Mouse (Mus musculus) embryonic facial prominence, embryonic 14.5 days (tissue): Measurements from ENCODE around the gene Ddx42. TPM values are rescaled to one million over a fixed set of nuclear protein-coding genes. Genes with fewer than 3 reads are reported as not detected.
A peak's percentile ranks its signal among the peaks of the same experiment; 100 is the strongest.
"Not testable (repeated sequence)": the region's sequence is repeated elsewhere in the genome, so short reads cannot be mapped to it uniquely, and the experiment has no call there.

Experiments used
- ATAC-seq: fragments of 200-750 bp; cut with Nextera tagmentation; 2 replicates; pipeline ENCODE4 v1.8.0; 2017; ENCODE audit warnings: low read depth, moderate number of reproducible peaks, moderate TSS enrichment
- DNase-seq: peaks from one replicate; pipeline ENCODE4 v3.0.0-alpha.2; 2015; ENCODE audit warnings: low spot score
- H3K27ac ChIP-seq: fragments of 300-500 bp; sonication (generic); replicated peaks from 2 replicates; pipeline ENCODE4 v1.5.1; 2014; ENCODE audit warnings: low read depth, mild to moderate bottlenecking, low read length, moderate library complexity
- H3K27me3 ChIP-seq: fragments of 300-500 bp; sonication (generic); replicated peaks from 2 replicates; pipeline ENCODE4 v1.6.1; 2014; ENCODE audit warnings: low read length; ENCODE audit not compliant: control insufficient read depth, insufficient read depth
- H3K36me3 ChIP-seq: fragments of 300-500 bp; sonication (generic); 2 replicates; pipeline ENCODE4 v1.6.1; 2014; ENCODE audit warnings: low read length, mixed read lengths; ENCODE audit not compliant: control insufficient read depth, insufficient read depth
- H3K4me1 ChIP-seq: fragments of 300-500 bp; sonication (generic); 2 replicates; pipeline ENCODE4 v1.6.1; 2014; ENCODE audit warnings: antibody characterized with exemption, low read length; ENCODE audit not compliant: control insufficient read depth, insufficient read depth
- H3K4me2 ChIP-seq: fragments of 300-500 bp; sonication (generic); 2 replicates; pipeline ENCODE4 v1.6.1; 2014; ENCODE audit warnings: low read depth, mild to moderate bottlenecking, low read length, moderate library complexity, mixed read lengths
- H3K4me3 ChIP-seq: fragments of 300-500 bp; sonication (generic); 2 replicates; pipeline ENCODE4 v1.5.1; 2014; ENCODE audit warnings: low read depth, mild to moderate bottlenecking, low read length
- H3K9ac ChIP-seq: fragments of 300-500 bp; sonication (generic); 2 replicates; pipeline ENCODE4 v1.6.1; 2014; ENCODE audit warnings: low read depth, mild to moderate bottlenecking, low read length, moderate library complexity, mixed read lengths
- H3K9me3 ChIP-seq: fragments of 300-500 bp; sonication (generic); 2 replicates; pipeline ENCODE4 v1.6.1; 2016; ENCODE audit warnings: low read length; ENCODE audit not compliant: control insufficient read depth
- WGBS: fragments of 180-500 bp; shearing (Covaris S2); extraction: QIAGEN DNeasy Blood & Tissue Kit; methylation state at CpG from one replicate; pipeline ENCODE4 v1.1.7; 2014; 5-methylcytosine and 5-hydroxymethylcytosine counted together
- polyA plus RNA-seq: library from polyadenylated mRNA; unstranded; fragments of >200 nt; fragmentation: Nextera tagmentation; extraction: Ambion mirVana; gene quantifications from 2 replicates; pipeline ENCODE4 v1.2.1, GENCODE M21; 2014

The Ddx42 gene
- polyA plus RNA-seq, 1 experiment from 2014 or later = 62.7 TPM

GRCm38 (mm10) chr11:106215450-106215859 is 1.3 kb upstream of the Ddx42 start:
- Histone ChIP-seq H3K9me3 (no peaks in the 10 kb centered on the region), H3K9ac (peak overlapping the region; percentile 90), H3K36me3 (peaks cover 28% of the 10 kb centered on the region), H3K27me3 (no peaks in the 10 kb centered on the region), H3K4me3 (peak overlapping the region; percentile 58), H3K4me1 (peaks cover 22% of the 10 kb centered on the region), H3K4me2 (peak overlapping the region; percentile 71), H3K27ac (peak overlapping the region; percentile 97; the same call in 1 of the 2 replicates)
- DNase-seq (no peak), ATAC-seq (no peak)
- WGBS = 26% methylated on average over 7 of the region's 7 CpGs

GRCm38 (mm10) chr11:106215927-106216729 is 598 bp upstream of the Ddx42 start, which contains the start of gene Ccdc47:
Gene Ccdc47 (minus strand): TSS chr11:106216344.
- H3K9ac ChIP-seq = peak within 1 kb of the TSS; percentile 90
- H3K4me2 ChIP-seq = peak within 1 kb of the TSS; percentile 71

GRCm38 (mm10) chr11:106220603-106221002 is 3.9 kb downstream of the Ddx42 start:
- peaks cover 13% of the 10 kb centered on the region for H3K4me1 ChIP-seq
- H3K4me3 ChIP-seq = no peak overlapping the region
- WGBS = 88% methylated on average over 3 of the region's 3 CpGs
- no peak overlapping the region for H3K9ac ChIP-seq
- peaks cover 18% of the 10 kb centered on the region for H3K36me3 ChIP-seq
- H3K27ac ChIP-seq = no peak overlapping the region
- H3K4me2 ChIP-seq = no peak overlapping the region
- H3K9me3 ChIP-seq = no peaks in the 10 kb centered on the region
- no peak for DNase-seq
- no peak for ATAC-seq
- no peaks in the 10 kb centered on the region for H3K27me3 ChIP-seq

More at GRCm38 (mm10) chr11:106215927-106216729, 598 bp upstream of the Ddx42 start, which contains the start of gene Ccdc47:
- H3K36me3 ChIP-seq = peaks cover 21% of the 10 kb centered on the region
- H3K4me1 ChIP-seq = peaks cover 22% of the 10 kb centered on the region
- peak within 1 kb of the TSS; percentile 58 for H3K4me3 ChIP-seq
- ATAC-seq (peak; percentile 97), DNase-seq (peak; percentile 100)
- H3K27ac ChIP-seq = peak within 1 kb of the TSS; percentile 97
- H3K27me3 ChIP-seq = no peaks in the 10 kb centered on the region
- under 1% methylated on average over 46 of the region's 46 CpGs for WGBS
- no peaks in the 10 kb centered on the region for H3K9me3 ChIP-seq

GRCm38 (mm10) chr11:106233978-106234377 is 17.3 kb downstream of the Ddx42 start:
- not testable (repeated sequence) for DNase-seq, H3K9me3 ChIP-seq, H3K4me1 ChIP-seq, H3K27me3 ChIP-seq, H3K4me3 ChIP-seq, H3K27ac ChIP-seq, ATAC-seq, H3K4me2 ChIP-seq, H3K9ac ChIP-seq
- H3K36me3 ChIP-seq = peaks cover 84% of the 10 kb centered on the region
- WGBS = 82% methylated on average over 8 of the region's 8 CpGs

- Histone ChIP-seq H3K9ac (no peak overlapping the region), H3K9me3 (peaks cover 5% of the 10 kb centered on the region; the same call in 1 of the 2 replicates), H3K4me1 (no peaks in the 10 kb centered on the region), H3K36me3 (peaks cover 99% of the 10 kb centered on the region), H3K27me3 (no peaks in the 10 kb centered on the region), H3K4me3 (no peak overlapping the region), H3K27ac (no peak overlapping the region), H3K4me2 (no peak overlapping the region)
- WGBS = 91% methylated on average over 1 of the region's 1 CpGs
- no peak for ATAC-seq
- no peak for DNase-seq
Measured at GRCm38 (mm10) chr11:106246834-106247233, 30.1 kb downstream of the Ddx42 start.

- Histone ChIP-seq H3K9ac (no peak overlapping the region), H3K9me3 (peaks cover 5% of the 10 kb centered on the region; the same call in 1 of the 2 replicates), H3K36me3 (peaks cover 99% of the 10 kb centered on the region), H3K27me3 (no peaks in the 10 kb centered on the region), H3K27ac (no peak overlapping the region), H3K4me1 (no peaks in the 10 kb centered on the region), H3K4me3 (no peak overlapping the region), H3K4me2 (no peak overlapping the region)
- no peak for ATAC-seq
- WGBS = 87% methylated on average over 7 of the region's 7 CpGs
- no peak for DNase-seq
Measured at GRCm38 (mm10) chr11:106249326-106249725, 32.6 kb downstream of the Ddx42 start.

- Histone ChIP-seq H3K4me1 (peaks cover 11% of the 10 kb centered on the region), H3K4me3 (peak overlapping the region; percentile 80), H3K4me2 (peak overlapping the region; percentile 77), H3K27ac (no peak overlapping the region), H3K36me3 (peaks cover 70% of the 10 kb centered on the region), H3K27me3 (no peaks in the 10 kb centered on the region), H3K9me3 (no peaks in the 10 kb centered on the region), H3K9ac (peak overlapping the region; percentile 81)
- no peak for ATAC-seq
- no peak for DNase-seq
- WGBS = 14% methylated on average over 2 of the region's 2 CpGs
Measured at GRCm38 (mm10) chr11:106254767-106255166, 38.0 kb downstream of the Ddx42 start.

GRCm38 (mm10) chr11:106255174-106255573 is 38.4 kb downstream of the Ddx42 start:
- peak overlapping the region; percentile 81 for H3K9ac ChIP-seq
- peaks cover 65% of the 10 kb centered on the region for H3K36me3 ChIP-seq
- H3K9me3 ChIP-seq = no peaks in the 10 kb centered on the region
- H3K4me1 ChIP-seq = peaks cover 11% of the 10 kb centered on the region
- DNase-seq (no peak), ATAC-seq (no peak)
- WGBS = 2% methylated on average over 21 of the region's 22 CpGs
- H3K4me2 ChIP-seq = peak overlapping the region; percentile 77
- peak overlapping the region; percentile 58 for H3K27ac ChIP-seq
- no peaks in the 10 kb centered on the region for H3K27me3 ChIP-seq
- H3K4me3 ChIP-seq = peak overlapping the region; percentile 80
